Mouse (Mus musculus) olfactory bulb, adult 2 months (tissue): ENCODE data around the gene Cnnm3.

ENCODE experiments used
- CTCF ChIP-seq: fragments of 200-500 bp; IDR thresholded peaks from 2 replicates; pipeline ENCODE4 v1.5.1; 2012; ENCODE audit warnings: low read depth, mild to moderate bottlenecking, low read length, moderate library complexity; ENCODE audit not compliant: insufficient read depth
- POLR2A ChIP-seq: fragments of 200-500 bp; IDR thresholded peaks from 2 replicates; pipeline ENCODE4 v1.6.1; 2012; ENCODE audit warnings: mild to moderate bottlenecking, low read depth, low read length, moderate library complexity; ENCODE audit not compliant: insufficient read depth

DNA sequence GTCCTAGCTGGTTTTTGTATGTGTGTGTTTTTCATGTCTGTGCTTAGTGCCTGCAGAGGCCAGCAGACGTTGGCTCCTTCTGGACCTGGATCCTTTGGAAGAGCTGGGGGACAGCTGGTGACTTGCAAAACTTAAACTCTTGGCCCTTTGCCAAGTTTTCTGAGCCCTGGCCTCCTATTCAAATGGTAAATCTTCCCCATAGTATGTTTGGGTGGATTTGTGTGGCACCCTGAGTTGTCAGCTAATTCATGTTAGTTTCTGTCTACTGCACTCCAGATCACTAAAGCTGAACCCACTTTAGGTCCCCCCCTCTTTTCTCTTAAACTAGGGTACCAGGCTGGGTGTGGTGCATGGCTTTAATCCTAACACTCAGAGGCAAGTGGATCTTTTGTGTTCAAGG, 16.7 kb downstream of the Cnnm3 start:
- no peak for TF ChIP-seq POLR2A
- no peak for TF ChIP-seq CTCF
